Mouse (Mus musculus) gastrocnemius, adult 2 months (tissue): Measurements from ENCODE around the gene Car6. TPM values are rescaled to one million over a fixed set of nuclear protein-coding genes. Genes with fewer than 3 reads are reported as not detected.
A peak's percentile ranks its signal among the peaks of the same experiment; 100 is the strongest.

ENCODE experiments used
- DNase-seq: peaks from one replicate; pipeline ENCODE4 v3.0.0; 2022
- H3K27ac ChIP-seq: fragments of 200-600 bp; 2 replicates; pipeline ENCODE4 v1.8.1; 2022; ENCODE audit warnings: mild to moderate bottlenecking
- H3K4me3 ChIP-seq: fragments of 200-600 bp; 2 replicates; pipeline ENCODE4 v1.8.1; 2022; ENCODE audit warnings: mild to moderate bottlenecking, moderate library complexity
- CTCF ChIP-seq: fragments of 200-600 bp; IDR thresholded peaks from 2 replicates; pipeline ENCODE4 v1.8.1; 2022; ENCODE audit warnings: antibody characterized with exemption, mild to moderate bottlenecking, moderate library complexity
- intact Hi-C: fragments of 180-260 bp; cut with DNase I; formaldehyde crosslinking; loops from one replicate; pipeline ENCODE4 v1.15.1; 2025
- total RNA-seq, 2 experiments: library from RNA; stranded (reverse); gene quantifications; 2 replicates each; pipeline ENCODE4 v1.2.3; 2021

Car6 gene
- total RNA-seq, 2 experiments from 2014 or later: not detected

DNA sequence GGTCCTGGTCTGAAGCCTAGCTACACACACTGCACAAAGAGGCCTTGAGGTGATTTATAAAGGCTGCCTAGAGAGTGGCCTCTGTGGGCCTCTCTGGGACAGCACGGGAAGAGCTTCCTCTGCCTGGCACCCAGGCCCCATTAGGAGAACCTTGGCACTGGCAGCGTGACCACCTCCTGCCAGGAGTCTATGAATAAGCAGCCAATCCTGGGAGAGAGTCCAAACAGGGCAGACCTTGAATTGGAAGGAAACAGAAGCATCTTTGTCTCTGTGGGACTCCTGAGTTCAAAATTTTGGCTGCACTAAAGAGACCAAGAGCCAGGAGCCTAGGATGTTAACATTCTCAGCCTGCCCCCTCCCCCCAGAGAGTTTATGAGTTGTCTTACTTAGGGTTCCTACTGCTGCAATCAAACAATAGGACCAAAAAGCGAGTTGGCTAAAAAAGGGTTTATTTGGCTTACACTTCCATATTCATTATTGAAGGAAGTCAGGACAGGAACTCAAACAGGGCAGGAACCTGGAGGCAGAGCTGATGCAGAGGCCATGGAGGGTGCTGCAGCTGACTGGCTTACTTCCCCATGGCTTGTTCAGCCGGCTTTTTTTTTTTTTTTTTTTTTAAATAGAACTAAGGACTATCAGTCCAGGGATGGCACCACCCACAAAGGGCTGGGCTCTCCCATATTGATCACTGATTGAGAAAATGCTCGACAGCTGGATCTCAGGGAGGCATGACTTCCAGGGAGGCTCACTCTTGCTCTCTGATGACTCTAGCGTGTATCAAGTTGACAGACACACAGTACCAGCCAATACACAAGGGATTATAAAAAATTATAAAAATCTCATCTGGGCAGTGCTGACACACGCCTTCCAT lies 25.9 kb upstream of the Car6 start:
- peak; percentile 87 for DNase-seq
- intact Hi-C loops: no loop called here
- peak overlapping the region; percentile 73 for H3K27ac ChIP-seq
- H3K4me3 ChIP-seq: no peak overlapping the region
- no peak for TF ChIP-seq CTCF

DNA sequence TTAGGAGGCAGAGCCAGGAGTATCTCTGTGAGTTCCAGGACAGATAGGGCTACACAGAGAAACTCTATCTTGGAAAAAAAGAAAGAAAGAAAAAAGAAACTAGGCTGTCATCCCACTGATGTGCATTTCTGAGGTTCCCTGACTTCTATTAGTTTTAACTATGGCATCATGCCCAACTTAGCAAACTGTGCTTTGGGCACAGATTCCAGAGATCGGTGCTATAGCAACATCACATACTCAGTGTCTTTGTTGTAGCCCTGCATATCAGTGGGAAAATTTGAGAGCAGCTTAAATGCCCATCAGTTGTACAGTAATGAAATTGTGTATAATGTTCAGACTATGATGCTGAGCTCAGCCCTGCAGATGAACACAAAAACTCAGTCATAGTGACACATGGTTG lies 24.6 kb upstream of the Car6 start:
- intact Hi-C loops: no loop called here
- H3K4me3 ChIP-seq: no peak overlapping the region
- DNase-seq: no peak
- no peak for TF ChIP-seq CTCF
- no peak overlapping the region for H3K27ac ChIP-seq

GRCm38 (mm10) chr4:150223830-150224229 lies 22.7 kb upstream of the Car6 start:
- no peak overlapping the region for H3K27ac ChIP-seq
- DNase-seq: no peak
- TF ChIP-seq CTCF: no peak
- intact Hi-C loops: no loop called here
- no peak overlapping the region for H3K4me3 ChIP-seq

DNA sequence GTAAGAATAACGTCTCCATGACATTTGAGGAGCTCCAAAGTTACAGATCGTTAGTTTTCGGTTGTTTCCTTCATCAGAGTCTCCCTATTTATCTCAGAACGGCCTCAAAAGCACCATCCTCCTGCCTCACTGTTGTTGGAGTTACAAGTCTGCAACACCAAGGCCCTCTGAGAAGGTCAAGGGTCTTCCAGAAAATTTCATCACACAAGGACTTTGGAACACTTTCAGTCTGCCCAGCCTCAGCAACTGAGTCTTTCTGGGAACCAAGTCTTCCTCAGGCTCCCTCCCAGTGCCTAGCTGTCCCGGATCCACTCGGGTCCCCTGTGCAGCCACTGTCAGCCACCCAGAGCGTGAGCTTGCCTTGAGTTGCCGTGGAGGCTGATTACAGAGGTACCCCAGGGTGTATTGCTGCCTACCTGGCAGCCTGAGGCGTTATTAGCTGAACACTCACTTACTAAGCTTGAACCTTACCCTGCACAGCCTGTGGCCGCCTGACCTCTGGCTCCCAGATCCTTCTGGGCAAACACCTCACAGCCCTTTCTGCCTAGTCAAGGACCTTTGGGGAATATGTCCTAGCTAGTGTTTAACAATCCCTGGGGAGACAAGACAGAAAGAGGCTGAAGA lies 20.0 kb upstream of the Car6 start:
- no peak for DNase-seq
- intact Hi-C loops: no loop called here
- TF ChIP-seq CTCF: no peak
- Histone ChIP-seq H3K4me3 (peak overlapping the region; percentile 56), H3K27ac (peak overlapping the region; percentile 74)

DNA sequence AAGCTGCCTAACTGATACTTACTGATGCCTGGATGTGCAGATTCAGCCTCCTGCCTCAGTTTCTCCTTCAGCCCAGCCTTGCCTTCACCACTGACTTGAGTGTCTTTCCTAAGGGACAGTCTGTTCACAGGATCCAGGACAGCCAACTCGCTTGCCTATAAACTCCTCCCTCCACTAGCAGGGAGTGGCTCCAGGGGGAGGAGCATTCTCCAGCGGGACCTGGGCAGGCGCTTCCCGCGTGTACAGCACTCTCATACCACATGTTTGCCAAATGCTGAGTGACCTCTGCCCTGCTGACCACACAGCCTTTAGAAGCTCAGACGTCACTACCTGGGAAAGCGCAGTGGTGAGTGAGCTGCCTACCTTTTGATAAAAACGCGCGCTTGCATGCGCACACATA lies 19.5 kb upstream of the Car6 start:
- Histone ChIP-seq H3K4me3 (peak overlapping the region; percentile 56), H3K27ac (peak overlapping the region; percentile 74)
- peak; percentile 79 for DNase-seq
- TF ChIP-seq CTCF: no peak
- intact Hi-C loops: no loop called here

GRCm38 (mm10) chr4:150219501-150220292 lies 18.6 kb upstream of the Car6 start:
- TF ChIP-seq CTCF: peak; percentile 72
- Histone ChIP-seq H3K4me3 (no peak overlapping the region), H3K27ac (peak overlapping the region; percentile 74)
- intact Hi-C loops: loop anchor here (1.0 to 2.0 kb wide), 3 partner anchors 21 to 83 kb away; no protein-coding TSS in a partner anchor
- peak; percentile 55 for DNase-seq

- DNase-seq: no peak
- peak; percentile 48 for TF ChIP-seq CTCF
- no peak overlapping the region for H3K27ac ChIP-seq
- intact Hi-C loops: loop anchor here (2.0 kb wide), 2 partner anchors 23 to 81 kb away; no protein-coding TSS in a partner anchor
- no peak overlapping the region for H3K4me3 ChIP-seq
Measured at GRCm38 (mm10) chr4:150217935-150218334, 16.8 kb upstream of the Car6 start.

GRCm38 (mm10) chr4:150217042-150217554 lies 16.0 kb upstream of the Car6 start:
- no peak for DNase-seq
- no peak for TF ChIP-seq CTCF
- intact Hi-C loops: no loop called here

GRCm38 (mm10) chr4:150216423-150216822 lies 15.3 kb upstream of the Car6 start:
- Histone ChIP-seq H3K4me3 (no peak overlapping the region), H3K27ac (no peak overlapping the region)
- intact Hi-C loops: no loop called here
- no peak for DNase-seq
- no peak for TF ChIP-seq CTCF

More at GRCm38 (mm10) chr4:150217042-150217554, 16.0 kb upstream of the Car6 start:
- H3K4me3 ChIP-seq: no peak overlapping the region
- no peak overlapping the region for H3K27ac ChIP-seq

DNA sequence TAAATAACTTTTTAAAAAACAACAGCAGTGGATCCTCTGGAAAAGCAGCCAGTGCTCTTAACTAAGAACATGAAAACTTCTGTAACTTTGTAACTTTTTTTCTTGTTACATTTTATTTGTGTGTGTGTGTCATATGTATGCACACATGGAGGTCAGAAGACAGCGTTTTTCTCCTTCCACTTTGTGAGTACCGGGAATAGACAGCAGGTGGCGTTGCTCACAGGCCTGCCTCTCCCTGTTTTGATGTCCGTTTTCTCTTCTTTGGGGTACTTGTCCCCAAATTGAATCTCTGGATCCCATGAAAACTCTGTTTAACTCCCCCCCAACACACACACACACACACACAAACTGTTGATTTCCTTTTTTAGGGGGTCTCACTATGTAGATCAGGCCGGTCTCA lies 12.8 kb upstream of the Car6 start:
- peak; percentile 55 for TF ChIP-seq CTCF
- Histone ChIP-seq H3K4me3 (no peak overlapping the region), H3K27ac (no peak overlapping the region)
- DNase-seq: no peak
- intact Hi-C loops: no loop called here

DNA sequence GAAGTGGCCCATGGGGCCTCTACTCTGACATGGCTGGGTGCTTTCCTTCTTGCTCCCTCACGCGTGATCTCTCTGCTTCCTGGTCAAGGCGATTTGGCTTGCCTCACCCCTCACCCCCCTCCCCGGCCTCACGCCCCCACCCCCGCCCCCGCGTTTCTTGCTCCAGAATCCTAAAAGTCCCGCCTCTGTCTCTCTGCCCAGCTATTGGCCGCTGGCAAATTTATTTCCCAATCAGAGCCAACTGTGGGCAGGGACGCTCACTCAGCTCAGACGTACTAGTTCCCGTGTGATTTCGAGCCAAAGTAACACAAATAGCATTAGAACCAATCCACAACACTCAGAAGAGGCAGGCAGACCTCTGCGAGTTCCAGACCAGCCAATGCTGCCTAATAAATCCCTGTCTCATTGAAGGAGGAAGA lies 11.4 kb upstream of the Car6 start:
- peak overlapping the region; percentile 57 for H3K27ac ChIP-seq
- peak overlapping the region; percentile 57 for H3K4me3 ChIP-seq
- no peak for TF ChIP-seq CTCF
- intact Hi-C loops: no loop called here
- DNase-seq: peak; percentile 39

- TF ChIP-seq CTCF: no peak
- intact Hi-C loops: loop anchor here (2.0 kb wide), 1 partner anchor 33 kb away; no protein-coding TSS in a partner anchor
- DNase-seq: no peak
- H3K27ac ChIP-seq: no peak overlapping the region; the same call in 1 of the 2 replicates
- peak overlapping the region; percentile 57 for H3K4me3 ChIP-seq
Measured at GRCm38 (mm10) chr4:150211930-150212552, 10.9 kb upstream of the Car6 start.
